Mouse (Mus musculus) adipocyte (in vitro differentiated cells): ENCODE measurements around the gene Mxra8.

Experiments used
- DNase-seq: peaks from one replicate; pipeline ENCODE4 v3.0.0-alpha.2; 2016; ENCODE audit warnings: low spot score

Mxra8 gene

DNA sequence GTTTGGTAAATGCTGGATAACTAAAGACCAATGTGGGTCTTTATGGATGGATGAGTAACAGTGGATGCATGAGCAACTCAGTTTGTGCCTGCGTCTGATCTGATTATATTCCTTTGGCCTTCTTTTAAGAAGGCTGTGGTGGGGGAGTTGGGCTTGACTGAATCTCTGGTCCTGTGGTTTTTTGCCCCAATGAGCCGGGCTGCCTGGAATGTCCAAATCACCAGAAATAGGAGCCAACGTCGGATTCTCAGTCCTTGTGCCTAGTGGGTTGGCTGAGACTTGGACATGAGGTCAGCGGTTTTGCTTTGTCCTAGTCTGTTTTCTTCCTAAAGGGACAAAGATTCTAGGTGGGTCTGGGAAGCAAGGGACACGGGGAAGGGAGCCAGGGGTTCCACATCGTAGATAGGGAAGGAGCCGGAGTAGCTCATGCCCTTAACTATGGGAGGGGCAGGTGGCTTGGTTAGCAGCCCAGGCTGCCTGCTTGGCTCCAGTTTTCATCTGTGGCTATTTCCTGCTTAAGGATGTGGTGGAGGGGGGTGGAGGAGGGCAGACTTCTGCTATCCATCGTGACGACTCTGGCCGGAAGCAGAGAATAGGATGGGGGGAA, 2.0 kb upstream of the Mxra8 start:
- peak; percentile 75 for DNase-seq

DNA sequence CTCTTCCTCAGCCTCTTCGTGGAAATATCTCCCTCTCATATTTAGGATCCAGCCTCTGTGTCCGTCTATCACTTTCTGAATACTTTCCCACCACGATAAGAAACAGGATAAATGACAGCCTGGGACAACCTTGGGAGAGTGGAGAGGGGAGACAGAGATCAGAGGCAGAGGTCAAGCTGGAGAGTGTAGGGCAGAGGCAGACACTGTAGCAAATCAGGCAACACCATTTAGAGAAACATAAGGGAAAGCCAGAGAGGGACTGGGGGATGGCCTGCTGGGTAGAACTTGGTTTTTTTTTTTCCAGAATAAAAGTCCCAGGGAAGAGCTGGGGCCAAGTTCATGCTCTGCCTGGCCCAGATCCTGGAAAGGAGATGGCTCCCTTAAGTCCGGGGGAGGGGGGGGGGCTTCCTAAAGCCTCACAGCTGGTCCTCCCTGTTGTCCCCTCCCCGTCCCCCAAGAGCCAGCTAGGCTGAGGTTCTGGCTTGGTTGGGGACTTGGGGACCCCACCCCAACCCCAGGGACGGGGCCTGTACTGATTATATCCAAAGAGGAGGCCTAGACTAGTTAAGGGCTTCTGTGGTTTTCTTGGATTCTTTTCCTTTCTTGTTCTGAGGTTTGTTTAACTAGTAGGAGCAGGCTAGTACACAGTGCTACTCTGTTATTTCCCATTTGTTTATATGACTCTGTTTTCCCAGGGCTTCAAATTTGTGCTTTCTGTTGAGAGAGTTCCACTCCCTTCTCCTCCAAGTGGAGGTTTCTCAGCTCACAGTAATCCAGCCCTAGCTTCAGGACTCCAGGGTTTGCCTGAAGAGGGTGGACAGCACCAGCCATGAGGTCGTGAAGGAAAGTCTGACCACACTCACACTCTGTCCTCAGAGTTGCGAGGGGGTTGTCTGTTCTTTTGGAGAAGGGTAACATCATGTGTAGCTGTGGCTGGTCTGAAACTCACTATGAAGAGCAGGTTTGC, 1.0 kb upstream of the Mxra8 start:
- peak; percentile 85 for DNase-seq

DNA sequence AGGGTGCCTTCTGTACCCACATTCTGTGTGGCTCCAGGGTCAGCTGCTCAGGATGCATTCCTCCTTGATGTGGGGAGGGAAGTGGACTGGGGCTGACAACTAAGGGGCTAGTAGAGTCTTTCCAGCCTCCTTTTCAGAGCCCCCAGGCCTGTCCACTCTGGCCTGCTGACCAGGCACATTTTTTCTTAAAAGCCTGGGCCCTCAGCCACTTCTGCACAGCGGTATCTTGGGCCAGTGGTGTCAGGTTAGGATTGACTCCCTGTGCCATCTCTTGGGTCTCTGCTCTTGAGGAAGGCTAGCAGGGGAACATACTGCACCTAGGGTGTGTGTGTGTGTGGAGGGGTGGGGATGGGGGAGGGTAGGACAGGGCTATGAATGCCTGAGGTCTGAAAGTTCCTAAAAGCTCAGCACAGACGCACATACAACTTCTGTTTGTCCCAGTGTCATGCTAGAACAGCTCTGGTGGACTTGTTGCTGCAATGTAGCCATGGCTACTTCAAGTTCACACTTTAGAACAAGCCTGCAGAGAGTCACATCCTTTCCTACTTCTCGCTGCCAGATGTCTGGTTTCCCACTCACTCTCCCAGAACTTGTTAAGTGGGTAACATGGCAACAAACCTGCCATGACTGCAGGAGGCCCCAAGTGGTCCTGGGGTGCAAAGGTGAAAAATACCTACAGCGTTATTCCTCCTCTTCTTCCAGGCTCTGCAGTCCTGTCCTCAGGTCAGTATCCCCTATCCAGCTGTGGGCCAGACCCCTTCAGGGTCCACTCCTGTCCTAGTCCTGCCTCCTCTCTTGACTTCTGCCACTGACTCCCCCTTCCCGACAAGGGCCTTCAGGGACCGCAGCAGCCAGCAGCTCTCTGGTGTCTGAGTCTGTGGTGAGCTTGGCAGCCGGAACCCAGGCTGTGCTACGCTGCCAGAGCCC, 859 bp downstream of the Mxra8 start:
- peak; percentile 60 for DNase-seq

DNA sequence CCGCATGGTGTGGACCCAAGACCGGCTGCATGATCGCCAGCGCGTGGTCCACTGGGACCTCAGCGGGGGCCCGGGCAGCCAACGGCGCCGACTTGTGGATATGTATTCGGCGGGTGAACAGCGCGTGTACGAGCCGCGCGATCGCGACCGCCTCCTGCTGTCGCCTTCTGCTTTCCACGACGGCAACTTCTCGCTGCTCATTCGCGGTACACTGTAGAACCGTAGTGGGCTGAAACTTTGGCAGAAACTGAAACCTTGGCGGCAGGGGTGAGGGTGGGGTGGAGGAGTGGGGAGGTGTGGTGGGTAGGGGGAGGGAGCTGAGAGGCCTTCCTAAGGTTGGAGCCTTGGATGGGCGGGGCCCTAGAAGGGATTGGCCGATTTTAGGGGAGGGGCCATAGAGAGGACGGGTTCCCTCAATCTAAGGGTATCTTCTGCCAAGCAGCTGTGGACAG, 1.5 kb downstream of the Mxra8 start:
- DNase-seq = peak; percentile 38

DNA sequence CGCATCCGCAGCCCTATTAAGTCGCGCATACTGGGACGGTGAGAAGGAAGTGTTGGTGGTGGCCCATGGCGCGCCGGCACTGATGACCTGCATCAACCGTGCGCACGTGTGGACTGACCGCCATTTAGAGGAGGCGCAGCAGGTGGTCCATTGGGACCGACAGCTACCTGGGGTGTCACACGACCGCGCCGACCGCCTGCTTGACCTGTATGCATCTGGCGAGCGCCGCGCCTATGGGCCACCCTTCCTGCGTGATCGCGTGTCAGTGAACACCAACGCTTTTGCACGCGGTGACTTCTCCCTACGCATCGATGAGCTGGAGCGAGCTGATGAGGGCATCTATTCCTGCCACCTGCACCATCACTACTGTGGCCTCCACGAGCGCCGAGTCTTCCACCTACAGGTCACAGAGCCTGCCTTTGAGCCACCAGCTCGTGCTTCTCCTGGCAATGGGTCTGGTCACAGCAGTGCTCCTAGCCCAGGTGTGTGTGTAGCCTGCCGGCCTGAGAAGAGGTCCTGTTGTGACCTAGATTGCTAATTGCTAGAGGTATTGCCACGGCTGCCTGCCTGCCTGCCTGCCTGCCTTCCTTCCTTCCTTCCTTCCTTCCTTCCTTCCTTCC, 2.3 kb downstream of the Mxra8 start:
- no peak for DNase-seq

DNA sequence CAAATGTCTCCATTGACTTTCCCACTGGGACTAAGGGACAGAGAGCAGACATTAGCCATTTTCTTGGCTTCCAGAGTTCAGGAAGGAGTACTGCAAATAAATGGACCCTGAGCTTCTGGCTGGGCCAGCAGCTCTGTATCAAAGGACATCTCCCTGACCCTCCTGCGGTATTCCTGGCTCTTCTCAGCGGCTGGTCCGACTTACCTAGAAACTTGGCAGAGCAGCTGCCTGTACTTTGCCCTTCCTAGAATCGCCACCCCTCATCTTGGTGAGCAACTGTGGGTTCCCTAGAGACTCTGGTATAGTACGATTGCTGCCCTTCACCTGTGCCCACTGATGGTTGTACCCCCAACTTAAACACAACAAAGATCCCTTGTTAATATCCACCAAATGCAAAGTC, 3.8 kb downstream of the Mxra8 start:
- DNase-seq = no peak

DNA sequence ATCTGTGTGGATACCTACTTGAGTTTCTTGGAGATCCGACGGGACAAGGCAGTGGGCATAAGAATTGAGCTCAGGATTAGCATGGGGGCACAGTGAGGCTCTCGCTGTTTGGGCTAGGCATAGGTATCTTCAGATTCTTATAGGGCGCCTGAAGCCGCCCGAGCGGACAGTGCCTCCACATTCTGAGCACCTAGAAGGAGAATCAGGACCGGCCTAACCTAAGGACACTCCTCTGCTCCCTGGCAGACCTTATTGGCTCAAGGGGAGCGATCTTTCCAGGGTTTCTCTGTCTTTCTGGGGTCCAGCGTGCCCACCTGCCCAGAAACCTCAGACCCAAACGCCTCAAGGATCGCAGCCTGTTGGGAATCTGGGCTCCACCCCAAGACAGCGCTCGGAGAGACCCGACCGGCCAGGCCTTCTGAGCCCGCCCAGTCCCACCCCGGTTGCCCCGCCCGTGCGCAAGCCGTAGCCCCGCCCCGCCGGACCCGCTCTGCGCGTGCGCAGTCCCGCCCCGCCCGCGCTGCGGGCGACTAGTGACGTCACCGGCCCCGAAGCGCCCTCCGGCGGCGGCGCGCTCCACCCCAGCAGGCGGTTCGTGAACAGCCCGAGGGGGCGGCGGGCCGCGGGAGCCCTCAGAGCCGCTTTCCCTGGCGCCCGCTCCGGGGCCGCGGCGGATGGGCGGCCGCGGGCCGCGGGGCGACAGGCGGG, 7.5 kb downstream of the Mxra8 start, which contains the start of gene Dvl1:
Dvl1 (plus strand) TSS at position 532 of the 708 bp plus-strand sequence.
- peak; percentile 86 for DNase-seq

DNA sequence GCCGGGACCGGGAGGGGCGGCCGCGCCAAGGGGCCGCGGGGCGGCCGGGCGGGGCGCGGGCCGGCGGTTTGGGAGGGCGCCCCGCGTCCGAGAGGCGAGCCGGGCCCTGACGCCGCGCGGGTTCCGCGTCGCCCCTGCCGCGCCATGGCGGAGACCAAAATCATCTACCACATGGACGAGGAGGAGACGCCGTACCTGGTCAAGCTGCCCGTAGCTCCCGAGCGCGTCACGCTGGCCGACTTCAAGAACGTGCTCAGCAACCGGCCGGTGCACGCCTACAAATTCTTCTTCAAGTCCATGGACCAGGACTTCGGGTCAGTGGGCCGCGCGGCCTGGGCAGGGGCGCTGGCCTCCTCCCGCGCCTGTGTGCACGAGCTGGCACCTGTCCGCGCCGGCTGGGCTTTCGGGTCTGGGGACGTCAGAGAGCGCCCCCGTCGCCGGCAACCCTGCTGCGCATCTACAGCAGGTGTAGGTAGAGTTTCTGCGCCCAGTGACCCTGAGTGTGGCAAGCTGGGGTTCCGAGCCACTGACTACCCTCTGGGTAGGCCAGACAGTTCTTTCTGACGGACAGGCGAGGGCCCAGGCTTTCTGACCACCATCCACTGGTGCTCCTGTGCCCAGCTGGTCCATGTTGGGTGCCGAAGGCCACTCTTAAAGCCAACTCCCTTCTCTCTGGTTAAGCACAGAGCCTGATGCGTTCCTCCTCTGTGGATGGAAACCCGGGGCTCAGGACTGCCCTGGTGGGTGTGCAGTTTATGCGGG, 8.3 kb downstream of the Mxra8 start:
- peak; percentile 27 for DNase-seq

DNA sequence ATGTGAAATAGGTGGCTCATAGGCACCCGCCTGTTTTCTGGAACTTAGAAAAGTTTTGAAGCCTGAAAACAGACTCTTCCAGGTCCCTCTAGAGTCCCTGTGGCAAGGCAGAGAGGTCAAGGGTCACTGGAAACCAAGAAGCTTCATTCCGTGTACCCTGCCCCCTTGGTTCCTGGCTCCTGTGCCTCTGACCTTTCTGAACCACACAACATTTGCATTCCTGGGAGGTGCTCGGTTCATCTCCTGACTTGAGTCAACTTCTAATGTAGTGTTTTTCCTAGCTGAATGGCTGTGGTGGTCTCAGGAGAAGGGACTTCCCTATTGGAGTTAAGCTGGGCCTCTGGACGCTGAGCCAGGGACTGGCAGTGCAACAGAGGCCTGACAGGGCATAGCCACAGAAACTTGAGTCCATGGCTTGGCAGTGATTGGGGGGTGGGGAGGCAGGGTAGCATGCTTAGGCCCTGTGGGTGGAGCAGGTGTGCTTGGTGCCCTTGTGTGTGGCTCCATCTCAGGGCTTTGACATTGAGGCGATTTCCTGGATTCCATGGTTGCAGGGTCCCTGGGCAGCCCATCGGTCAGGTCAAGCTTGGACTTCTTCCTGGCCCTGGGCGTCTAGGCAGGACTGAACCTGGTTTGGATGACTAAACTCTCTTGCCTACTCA, 9.1 kb downstream of the Mxra8 start:
- DNase-seq = peak; percentile 31

DNA sequence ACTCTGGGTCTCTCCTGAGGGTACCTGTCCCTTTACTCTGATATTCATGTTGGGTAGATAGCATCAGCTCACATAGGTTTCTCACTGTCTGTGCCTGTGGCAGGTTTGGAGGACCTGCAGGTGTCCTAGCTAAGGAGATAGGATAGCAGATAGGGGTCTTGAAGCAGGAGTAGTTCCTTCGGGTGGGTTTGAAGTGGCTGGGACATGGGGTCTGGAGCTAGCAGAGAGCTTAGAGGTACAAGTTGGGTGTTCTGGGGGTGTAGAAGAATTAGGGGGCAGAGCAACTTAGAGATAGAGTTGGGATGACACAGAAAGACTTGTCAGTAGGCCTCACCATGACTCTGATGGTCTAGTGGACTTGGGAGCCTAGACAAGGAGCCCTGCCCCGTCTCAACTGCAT, 9.9 kb downstream of the Mxra8 start:
- DNase-seq = no peak

DNA sequence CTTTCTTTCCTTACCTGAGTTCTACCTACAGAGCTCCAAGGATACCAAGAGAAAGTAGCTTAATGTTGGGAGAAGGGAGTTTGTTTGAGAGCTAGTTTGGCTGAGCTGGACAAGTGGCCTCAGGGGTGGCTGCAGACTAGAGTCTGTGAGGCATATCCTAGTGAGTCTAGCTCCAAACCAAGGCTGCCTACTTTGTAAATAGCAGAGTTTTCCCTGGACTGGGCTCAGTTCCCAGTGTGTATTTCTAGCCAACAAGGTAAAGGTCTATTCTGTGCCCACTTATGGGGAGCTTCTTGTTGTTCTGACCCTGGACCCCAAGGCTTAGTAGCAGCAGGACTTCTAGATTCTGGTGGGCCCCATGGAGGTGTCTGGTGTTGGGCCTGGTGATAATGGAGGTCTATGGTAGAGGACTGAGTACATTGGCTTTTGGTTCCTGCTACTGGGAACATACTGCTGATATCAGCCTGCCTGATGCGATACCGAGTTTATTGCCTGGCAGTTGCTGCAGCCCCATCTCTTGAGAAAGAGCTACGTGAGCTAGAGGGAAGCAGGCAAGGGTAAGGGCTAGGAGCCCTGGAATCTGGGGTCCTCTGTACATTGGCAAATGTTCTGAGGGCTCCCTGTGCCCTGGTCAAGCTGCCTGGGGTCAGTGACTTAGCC, 10.4 kb downstream of the Mxra8 start:
- no peak for DNase-seq

DNA sequence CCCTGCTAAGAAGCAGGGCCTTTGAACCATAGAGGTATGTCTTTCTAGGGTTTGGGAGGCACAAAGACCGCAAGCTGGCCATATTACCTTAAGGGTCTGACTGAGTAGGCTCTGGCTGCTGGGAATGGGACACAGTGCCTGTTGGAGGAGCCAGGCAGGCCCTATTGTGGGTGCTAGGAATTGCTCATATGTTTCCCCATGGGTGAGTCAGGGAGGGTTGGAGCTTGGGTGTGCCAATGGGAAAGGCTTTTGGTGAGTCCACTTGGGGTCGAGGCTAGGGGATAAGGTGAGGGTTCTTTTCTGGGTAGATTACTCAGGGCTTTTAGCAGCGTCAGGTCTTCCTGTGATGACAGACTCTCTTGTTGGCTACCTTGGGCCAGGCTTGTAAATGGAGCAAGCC, 11.9 kb downstream of the Mxra8 start:
- DNase-seq = no peak

DNA sequence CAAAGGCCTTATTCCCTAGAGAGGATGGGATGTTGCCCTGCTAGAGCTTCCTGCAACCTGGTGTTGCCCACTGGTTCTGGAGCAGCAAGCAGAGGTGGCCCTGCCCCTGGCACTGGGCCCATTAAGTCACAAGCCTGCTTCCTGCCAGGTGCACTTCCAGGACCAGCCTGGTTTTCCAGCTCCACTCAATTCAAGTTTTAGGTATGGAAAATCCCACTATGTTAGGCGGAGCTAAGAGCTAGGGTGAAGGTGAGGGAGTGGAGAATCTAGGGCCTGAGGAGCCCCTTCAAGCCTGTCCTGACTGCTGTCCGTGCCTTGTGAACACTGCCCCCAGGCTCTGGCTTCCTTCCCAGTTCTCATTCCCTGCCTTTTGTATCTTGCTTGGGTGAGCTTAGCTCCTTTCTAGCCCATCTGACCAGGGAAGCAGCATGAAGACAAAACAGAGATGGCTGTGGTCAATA, 12.5 kb downstream of the Mxra8 start:
- DNase-seq = no peak

DNA sequence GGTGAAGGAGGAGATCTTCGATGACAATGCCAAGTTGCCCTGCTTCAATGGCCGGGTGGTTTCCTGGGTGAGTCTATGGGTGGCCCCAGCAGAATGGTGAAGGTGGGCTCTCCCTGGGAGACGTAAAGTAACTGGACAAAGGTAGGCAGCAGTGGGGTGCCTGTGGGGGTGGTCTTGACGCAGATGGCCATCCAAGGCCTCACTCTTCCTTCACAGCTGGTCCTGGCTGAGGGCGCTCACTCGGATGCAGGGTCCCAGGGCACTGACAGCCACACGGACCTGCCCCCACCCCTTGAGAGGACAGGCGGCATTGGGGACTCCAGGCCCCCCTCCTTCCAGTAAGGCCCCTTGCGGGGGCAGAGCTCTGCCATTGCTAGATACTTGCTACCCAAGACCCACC, 13.9 kb downstream of the Mxra8 start:
- DNase-seq = no peak

DNA sequence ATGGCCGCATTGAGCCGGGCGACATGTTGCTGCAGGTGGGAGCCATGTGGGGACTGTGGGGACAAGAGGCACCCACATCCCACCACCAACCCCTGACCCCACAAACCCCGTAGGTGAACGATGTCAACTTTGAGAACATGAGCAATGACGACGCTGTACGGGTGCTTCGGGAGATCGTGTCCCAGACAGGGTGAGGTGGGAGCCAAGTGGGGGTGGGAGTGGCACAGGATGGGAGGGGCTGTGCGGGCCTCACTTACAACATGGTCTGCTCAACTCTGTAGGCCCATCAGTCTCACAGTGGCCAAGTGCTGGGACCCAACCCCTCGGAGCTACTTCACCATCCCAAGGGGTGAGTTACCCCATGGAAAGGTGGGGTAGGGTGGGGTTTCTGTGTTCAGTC, 15.5 kb downstream of the Mxra8 start:
- DNase-seq = no peak

DNA sequence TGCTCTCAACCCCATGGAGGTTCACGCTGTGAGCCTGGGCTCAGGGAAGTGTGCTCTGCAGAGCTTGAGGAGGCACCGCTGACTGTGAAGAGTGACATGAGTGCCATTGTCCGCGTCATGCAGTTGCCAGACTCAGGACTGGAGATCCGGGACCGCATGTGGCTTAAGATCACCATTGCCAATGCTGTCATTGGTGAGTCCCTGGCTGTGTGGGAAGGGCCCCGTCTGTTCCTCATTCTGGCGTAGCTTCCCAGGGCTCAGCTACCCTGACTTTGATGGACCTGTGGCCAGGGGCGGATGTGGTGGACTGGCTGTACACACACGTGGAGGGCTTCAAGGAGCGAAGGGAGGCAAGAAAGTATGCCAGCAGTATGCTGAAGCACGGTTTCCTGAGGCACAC, 16.6 kb downstream of the Mxra8 start:
- no peak for DNase-seq

DNA sequence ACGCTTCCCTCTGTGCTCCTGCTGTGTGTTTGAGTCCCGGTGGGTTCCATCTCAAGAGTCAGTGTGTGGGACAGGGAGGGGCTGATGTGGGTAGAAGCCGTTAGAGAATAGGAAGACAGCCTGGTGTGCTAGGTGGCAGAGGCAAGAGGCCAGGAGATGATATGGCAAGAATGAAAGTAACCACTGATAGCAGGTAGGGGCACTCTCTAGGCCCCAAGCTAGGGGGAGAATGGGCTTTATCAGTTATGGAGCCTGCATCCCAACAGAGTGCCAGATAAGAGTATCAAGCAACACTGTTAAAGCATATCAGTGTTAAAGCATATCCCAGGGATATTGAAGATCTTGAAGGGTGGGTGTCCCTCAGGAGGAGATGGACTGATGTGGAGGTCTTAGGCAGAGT, 17.4 kb downstream of the Mxra8 start:
- DNase-seq = no peak

DNA sequence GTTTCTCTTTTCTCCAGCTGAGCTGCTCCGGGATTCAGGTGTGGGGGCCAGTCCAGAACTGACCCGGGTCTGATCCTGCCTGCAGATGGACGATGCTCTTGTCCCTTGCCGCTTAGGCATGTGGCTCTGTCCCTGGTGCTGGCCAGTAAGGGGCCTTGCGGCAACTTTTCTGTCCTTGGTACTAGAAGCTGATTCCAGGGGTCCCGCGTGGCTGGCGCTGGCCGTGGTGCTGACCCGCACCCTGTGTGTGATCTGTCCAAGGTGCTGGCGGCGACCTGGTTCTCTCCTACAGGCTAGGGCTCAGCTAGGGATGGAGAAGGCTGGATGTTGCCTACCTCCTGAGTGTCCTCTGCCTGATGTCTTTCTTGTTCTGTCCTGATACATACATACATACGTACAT, 19.8 kb downstream of the Mxra8 start:
- no peak for DNase-seq

DNA sequence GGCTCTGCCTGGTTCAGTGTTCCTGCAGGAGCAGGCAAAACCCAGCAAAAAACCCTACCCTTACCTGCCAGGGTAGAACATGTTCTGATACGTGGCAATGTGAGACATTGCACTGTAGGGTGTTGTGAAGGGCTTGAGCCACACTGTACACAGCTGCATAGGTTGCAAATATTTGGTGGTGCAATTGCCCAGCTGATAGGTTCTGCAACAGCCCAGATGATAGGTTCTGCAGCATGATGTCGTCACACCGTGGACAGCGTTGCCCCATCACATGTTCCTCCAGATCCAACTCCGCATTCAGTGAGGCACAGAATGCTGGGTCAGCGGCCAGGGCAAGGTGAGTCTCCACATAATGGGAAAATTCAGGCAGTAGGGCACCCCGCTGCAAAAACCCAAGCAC, 22.3 kb downstream of the Mxra8 start:
- no peak for DNase-seq
